Mouse (Mus musculus) erythroid progenitor cell, adult 5-6 weeks (primary cell): Measurements from ENCODE around the gene Clec11a. TPM values are rescaled to one million over a fixed set of nuclear protein-coding genes. Genes with fewer than 3 reads are reported as not detected.

Source experiments
- total RNA-seq, 2 experiments: library from RNA; stranded (forward) in 1 of 2; stranded (reverse) in 1 of 2; fragments of 150-400 nt in 1 of 2; fragments of 186-747, 209-891 nt in 1 of 2; gene quantifications; 2 replicates each; pipeline versions ENCODE4 v1.2.3 to v1.2.4; 2015 to 2017; ENCODE audit warnings: low replicate concordance in 2 of 2

The Clec11a gene
- total RNA-seq, 2 experiments from 2014 or later, result 2.5 TPM; not detected in 1

Other genes with a start within 250 kb of the Clec11a start
- gene Klk1b21, start 204.6 kb downstream of the Clec11a start, total RNA-seq (2015; ENCODE audit: low replicate concordance), result not detected in 2 replicates
- gene Klk1b21, start 204.6 kb downstream of the Clec11a start, total RNA-seq (2017; ENCODE audit: low replicate concordance), result not detected in 2 replicates
- not detected in 2 replicates for gene Klk1b22, start 194.2 kb downstream of the Clec11a start, total RNA-seq (2015; ENCODE audit: low replicate concordance)
- gene Klk1b22, start 194.2 kb downstream of the Clec11a start, total RNA-seq (2017; ENCODE audit: low replicate concordance), result not detected in 2 replicates
- not detected in 2 replicates for gene Klk1b16, start 170.1 kb downstream of the Clec11a start, total RNA-seq (2015; ENCODE audit: low replicate concordance)
- not detected in 2 replicates for gene Klk1b16, start 170.1 kb downstream of the Clec11a start, total RNA-seq (2017; ENCODE audit: low replicate concordance)
- gene Klk1b24, start 118.7 kb downstream of the Clec11a start, total RNA-seq (2015; ENCODE audit: low replicate concordance), result not detected in 2 replicates
- gene Klk1b24, start 118.7 kb downstream of the Clec11a start, total RNA-seq (2017; ENCODE audit: low replicate concordance), result not detected in 2 replicates
- gene Klk1b3, start 108.7 kb downstream of the Clec11a start, total RNA-seq (2015; ENCODE audit: low replicate concordance), result not detected in 2 replicates
- gene Klk1b3, start 108.7 kb downstream of the Clec11a start, total RNA-seq (2017; ENCODE audit: low replicate concordance), result not detected in 2 replicates
- not detected in 2 replicates for gene Klk1b4, start 99.5 kb downstream of the Clec11a start, total RNA-seq (2015; ENCODE audit: low replicate concordance)
- not detected in 2 replicates for gene Klk1b4, start 99.5 kb downstream of the Clec11a start, total RNA-seq (2017; ENCODE audit: low replicate concordance)
- gene Klk1b5, start 91.0 kb downstream of the Clec11a start, total RNA-seq (2015; ENCODE audit: low replicate concordance), result not detected in 2 replicates
- not detected in 2 replicates for gene Klk1b5, start 91.0 kb downstream of the Clec11a start, total RNA-seq (2017; ENCODE audit: low replicate concordance)
- gene Klk1, start 81.5 kb downstream of the Clec11a start, total RNA-seq (2015; ENCODE audit: low replicate concordance), result not detected in 2 replicates
- gene Klk1, start 81.5 kb downstream of the Clec11a start, total RNA-seq (2017; ENCODE audit: low replicate concordance), result not detected in 2 replicates
- not detected in 2 replicates for gene Gm36864, start 70.7 kb downstream of the Clec11a start, total RNA-seq (2015; ENCODE audit: low replicate concordance)
- gene Gm36864, start 70.7 kb downstream of the Clec11a start, total RNA-seq (2017; ENCODE audit: low replicate concordance), result not detected in 2 replicates
- not detected in 2 replicates for gene 1700028J19Rik, start 60.2 kb downstream of the Clec11a start, total RNA-seq (2015; ENCODE audit: low replicate concordance)
- 0.90 and 2.2 TPM in 2 replicates for gene 1700028J19Rik, start 60.2 kb downstream of the Clec11a start, total RNA-seq (2017; ENCODE audit: low replicate concordance)
- gene 2410002F23Rik, start 60.2 kb downstream of the Clec11a start, total RNA-seq (2015; ENCODE audit: low replicate concordance), result 16.6 and 17.6 TPM in 2 replicates
- 9.2 and 11.4 TPM in 2 replicates for gene 2410002F23Rik, start 60.2 kb downstream of the Clec11a start, total RNA-seq (2017; ENCODE audit: low replicate concordance)
- gene Acp4, start 49.5 kb downstream of the Clec11a start, total RNA-seq (2015; ENCODE audit: low replicate concordance), result not detected in 2 replicates
- gene Acp4, start 49.5 kb downstream of the Clec11a start, total RNA-seq (2017; ENCODE audit: low replicate concordance), result not detected in 2 replicates
- not detected in 2 replicates for gene Gm15517, start 45.5 kb downstream of the Clec11a start, total RNA-seq (2015; ENCODE audit: low replicate concordance)
- gene Gm15517, start 45.5 kb downstream of the Clec11a start, total RNA-seq (2017; ENCODE audit: low replicate concordance), result not detected in 2 replicates
- not detected in 2 replicates for gene Shank1, start 3.4 kb upstream of the Clec11a start, total RNA-seq (2015; ENCODE audit: low replicate concordance)
- under 0.01 and 0.23 TPM in 2 replicates for gene Shank1, start 3.4 kb upstream of the Clec11a start, total RNA-seq (2017; ENCODE audit: low replicate concordance)
- gene Syt3, start 77.2 kb upstream of the Clec11a start, total RNA-seq (2015; ENCODE audit: low replicate concordance), result not detected in 2 replicates
- not detected in 2 replicates for gene Syt3, start 77.2 kb upstream of the Clec11a start, total RNA-seq (2017; ENCODE audit: low replicate concordance)
- not detected in 2 replicates for gene 1700008O03Rik, start 78.9 kb upstream of the Clec11a start, total RNA-seq (2015; ENCODE audit: low replicate concordance)
- not detected in 2 replicates for gene 1700008O03Rik, start 78.9 kb upstream of the Clec11a start, total RNA-seq (2017; ENCODE audit: low replicate concordance)
- not detected in 2 replicates for gene Lrrc4b, start 122.1 kb upstream of the Clec11a start, total RNA-seq (2015; ENCODE audit: low replicate concordance)
- not detected in 2 replicates for gene Lrrc4b, start 122.1 kb upstream of the Clec11a start, total RNA-seq (2017; ENCODE audit: low replicate concordance)
- gene Aspdh, start 158.5 kb upstream of the Clec11a start, total RNA-seq (2015; ENCODE audit: low replicate concordance), result not detected in 2 replicates
- gene Aspdh, start 158.5 kb upstream of the Clec11a start, total RNA-seq (2017; ENCODE audit: low replicate concordance), result 1.4 TPM in 1 of 2 replicates, not detected in the other
- gene Josd2, start 161.1 kb upstream of the Clec11a start, total RNA-seq (2015; ENCODE audit: low replicate concordance), result 130 and 183 TPM in 2 replicates
- gene Josd2, start 161.1 kb upstream of the Clec11a start, total RNA-seq (2017; ENCODE audit: low replicate concordance), result 122 and 124 TPM in 2 replicates
- 81.7 and 90.1 TPM in 2 replicates for gene Emc10, start 189.6 kb upstream of the Clec11a start, total RNA-seq (2015; ENCODE audit: low replicate concordance)
- 43.7 and 56.1 TPM in 2 replicates for gene Emc10, start 189.6 kb upstream of the Clec11a start, total RNA-seq (2017; ENCODE audit: low replicate concordance)
- not detected in 2 replicates for gene Fam71e1, start 189.7 kb upstream of the Clec11a start, total RNA-seq (2015; ENCODE audit: low replicate concordance)
- not detected in 2 replicates for gene Fam71e1, start 189.7 kb upstream of the Clec11a start, total RNA-seq (2017; ENCODE audit: low replicate concordance)
- gene Mybpc2, start 217.8 kb upstream of the Clec11a start, total RNA-seq (2015; ENCODE audit: low replicate concordance), result 1.3 TPM in 1 of 2 replicates, not detected in the other
- not detected in 2 replicates for gene Mybpc2, start 217.8 kb upstream of the Clec11a start, total RNA-seq (2017; ENCODE audit: low replicate concordance)
- 24.3 and 27.0 TPM in 2 replicates for gene Spib, start 225.2 kb upstream of the Clec11a start, total RNA-seq (2015; ENCODE audit: low replicate concordance)
- 15.3 and 17.3 TPM in 2 replicates for gene Spib, start 225.2 kb upstream of the Clec11a start, total RNA-seq (2017; ENCODE audit: low replicate concordance)
- gene Pold1, start 241.9 kb upstream of the Clec11a start, total RNA-seq (2015; ENCODE audit: low replicate concordance), result 62.9 and 75.7 TPM in 2 replicates
- gene Pold1, start 241.9 kb upstream of the Clec11a start, total RNA-seq (2017; ENCODE audit: low replicate concordance), result 39.6 and 53.8 TPM in 2 replicates
- gene Nr1h2, start 247.0 kb upstream of the Clec11a start, total RNA-seq (2015; ENCODE audit: low replicate concordance), result 57.3 and 105 TPM in 2 replicates
- gene Nr1h2, start 247.0 kb upstream of the Clec11a start, total RNA-seq (2017; ENCODE audit: low replicate concordance), result 59.3 and 81.4 TPM in 2 replicates